Mouse (Mus musculus): ENCODE data around the gene Bfsp2.
"Not testable (repeated sequence)": the region's sequence is repeated elsewhere in the genome, so short reads cannot be mapped to it uniquely, and the experiment has no call there.

The Bfsp2 gene

GRCm38 (mm10) chr9:103430431-103431220 lies 49.6 kb downstream of the Bfsp2 start:
- DNase-seq (ENCODE audit: low spot score in 2 of 2), result no peak

GRCm38 (mm10) chr9:103426425-103426824 lies 53.8 kb downstream of the Bfsp2 start:
- DNase-seq (ENCODE audit: low spot score in 2 of 2), result no peak

DNA sequence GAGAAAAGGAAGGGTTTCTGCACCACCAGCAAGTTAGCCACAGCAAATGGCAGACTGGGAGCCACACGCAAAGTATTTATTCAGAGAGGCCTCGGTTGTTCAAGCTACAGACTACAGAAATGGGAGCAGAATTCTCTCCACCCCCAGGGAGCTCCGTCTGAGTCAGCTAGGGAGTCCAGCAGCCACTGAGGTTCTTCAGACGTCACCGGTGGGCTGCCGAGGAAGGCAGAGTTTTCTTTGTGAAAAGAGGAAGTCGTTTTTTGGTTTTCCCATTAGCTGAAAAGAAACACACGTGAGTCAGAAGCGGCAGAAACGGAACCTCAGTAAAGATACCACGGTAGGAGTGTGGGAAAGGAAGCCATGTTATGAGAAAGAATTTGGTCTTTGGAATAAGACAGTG lies 55.4 kb downstream of the Bfsp2 start:
- no peak for DNase-seq (ENCODE audit: low spot score in 2 of 2)

GRCm38 (mm10) chr9:103423951-103424350 lies 56.3 kb downstream of the Bfsp2 start:
- DNase-seq (ENCODE audit: low spot score in 2 of 2), result no peak

DNA sequence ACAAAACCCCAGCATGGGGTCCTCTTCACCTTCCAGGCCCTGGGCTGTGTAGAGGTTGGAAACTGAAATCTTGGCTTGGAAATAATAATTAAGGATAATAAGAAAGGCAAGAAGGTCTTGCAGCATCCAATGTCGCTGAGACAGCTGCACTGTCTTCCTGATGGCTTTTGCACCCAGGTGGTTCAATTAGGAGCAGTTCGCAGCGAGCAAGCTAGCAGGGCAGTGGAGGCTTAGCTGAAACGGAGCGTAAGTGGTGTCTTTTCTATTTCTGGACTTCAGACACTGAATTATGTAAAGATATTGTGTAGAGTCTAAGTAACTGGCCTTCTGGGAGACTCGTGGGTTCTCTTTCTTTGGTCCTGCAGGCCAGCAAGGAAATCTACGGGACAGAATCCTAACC lies 56.8 kb downstream of the Bfsp2 start:
- no peak for DNase-seq (ENCODE audit: low spot score in 2 of 2)

DNA sequence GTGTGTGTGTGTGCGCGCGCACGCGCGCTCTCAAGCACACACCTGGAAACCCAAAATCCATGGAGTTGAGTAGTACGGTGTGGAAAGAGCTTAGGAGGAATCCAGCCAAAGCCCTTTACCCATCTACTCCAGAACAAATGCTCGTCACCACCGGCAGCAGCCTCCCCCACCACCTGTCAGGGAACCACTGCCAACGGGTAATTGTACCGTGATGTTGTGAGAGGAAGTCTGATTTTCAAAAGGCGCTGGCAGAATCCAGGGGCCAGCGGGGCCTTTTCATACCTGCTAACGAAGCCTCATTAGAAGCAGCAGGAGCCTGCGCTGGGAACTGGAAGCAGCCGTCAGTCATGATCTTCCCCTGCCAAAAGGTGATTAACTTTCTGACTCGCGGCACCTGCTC lies 57.4 kb downstream of the Bfsp2 start:
- peak in 1 of 2 experiments; percentile 24 for DNase-seq (ENCODE audit: low spot score in 2 of 2)

DNA sequence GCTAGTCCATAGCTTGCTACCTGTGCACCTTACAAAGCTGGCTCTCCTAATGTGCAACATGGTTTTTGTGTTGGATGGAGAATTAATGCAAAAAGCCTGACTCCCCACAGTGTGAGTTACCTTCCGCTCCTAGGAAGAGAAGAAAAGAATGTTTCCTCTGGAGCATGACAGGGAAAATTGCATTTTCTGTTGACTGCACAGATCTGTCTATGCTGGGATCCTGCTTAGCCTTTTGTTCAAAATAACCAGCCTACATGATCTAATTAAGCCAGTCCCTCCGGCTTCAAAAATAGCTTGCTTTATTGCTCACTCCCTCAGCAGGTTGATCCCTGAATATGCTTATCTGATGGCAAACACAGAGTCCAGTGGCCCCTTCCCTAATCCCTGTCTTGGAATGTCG lies 59.4 kb downstream of the Bfsp2 start:
- DNase-seq (ENCODE audit: low spot score in 2 of 2), result no peak

GRCm38 (mm10) chr9:103418786-103419185 lies 61.4 kb downstream of the Bfsp2 start:
- no peak for DNase-seq (ENCODE audit: low spot score in 2 of 2)

DNA sequence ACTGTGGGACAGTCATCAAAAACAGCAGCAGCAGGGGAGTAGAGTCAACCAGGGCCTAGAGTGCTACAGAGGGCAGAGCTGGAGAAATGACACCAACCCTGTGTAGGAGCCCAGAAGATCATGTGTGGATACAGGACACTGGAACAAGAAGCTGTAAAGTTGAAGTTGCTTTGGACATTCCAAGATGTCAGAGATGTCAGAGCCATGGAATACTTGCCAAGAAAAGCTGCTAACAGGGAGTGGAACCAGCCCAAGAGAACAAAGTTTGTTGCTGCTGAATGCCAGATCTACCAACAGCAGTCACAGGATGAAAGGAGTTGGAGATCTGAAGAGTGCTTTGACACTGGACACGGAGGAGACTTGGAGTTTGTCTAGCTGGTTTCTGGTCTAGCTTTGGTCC lies 62.0 kb downstream of the Bfsp2 start:
- not testable (repeated sequence) for DNase-seq (ENCODE audit: low spot score in 2 of 2)

DNA sequence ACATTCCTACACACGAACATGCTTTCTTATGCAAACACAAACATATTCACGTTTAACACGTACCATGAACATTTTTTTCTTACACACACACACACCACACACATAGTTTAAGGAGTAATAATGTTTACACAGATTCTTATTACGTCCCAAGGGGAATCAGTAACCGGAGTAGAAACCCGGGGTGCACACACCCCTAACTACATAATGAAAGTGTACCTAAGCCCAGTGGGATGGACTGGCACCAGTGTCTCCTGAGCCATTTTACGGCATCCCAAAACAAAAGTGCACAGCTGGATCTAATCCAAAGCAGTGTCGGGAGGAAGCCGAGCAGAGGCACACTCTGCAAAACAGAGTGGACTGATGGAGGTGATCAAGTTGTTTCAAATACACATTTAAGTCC lies 66.8 kb downstream of the Bfsp2 start:
- no peak for DNase-seq (ENCODE audit: low spot score in 2 of 2)

DNA sequence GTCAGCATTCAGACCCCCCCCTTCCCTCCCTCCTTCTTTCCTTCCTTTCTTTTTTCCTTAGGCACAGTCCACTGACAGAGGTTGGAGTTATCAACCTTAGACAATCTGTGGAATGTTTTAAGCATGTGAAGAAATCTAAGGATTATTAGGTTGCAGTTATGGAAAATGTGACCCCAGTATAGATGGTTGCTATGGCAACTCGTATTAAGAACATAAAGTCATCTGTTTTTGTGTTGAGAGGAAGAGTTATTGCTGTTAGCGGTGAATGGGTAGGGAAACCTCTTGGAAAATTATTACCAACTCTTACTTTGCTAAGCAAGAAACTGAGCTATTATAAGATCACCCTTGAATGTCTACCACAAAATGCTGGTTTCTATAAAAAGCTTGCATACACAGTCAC lies 71.1 kb downstream of the Bfsp2 start:
- DNase-seq (ENCODE audit: low spot score in 2 of 2), result no peak

GRCm38 (mm10) chr9:103408136-103408777 lies 72.0 kb downstream of the Bfsp2 start:
- DNase-seq (ENCODE audit: low spot score in 2 of 2), result no peak

- DNase-seq (ENCODE audit: low spot score in 2 of 2), result no peak
Observed at GRCm38 (mm10) chr9:103403331-103403973, 76.8 kb downstream of the Bfsp2 start.

DNA sequence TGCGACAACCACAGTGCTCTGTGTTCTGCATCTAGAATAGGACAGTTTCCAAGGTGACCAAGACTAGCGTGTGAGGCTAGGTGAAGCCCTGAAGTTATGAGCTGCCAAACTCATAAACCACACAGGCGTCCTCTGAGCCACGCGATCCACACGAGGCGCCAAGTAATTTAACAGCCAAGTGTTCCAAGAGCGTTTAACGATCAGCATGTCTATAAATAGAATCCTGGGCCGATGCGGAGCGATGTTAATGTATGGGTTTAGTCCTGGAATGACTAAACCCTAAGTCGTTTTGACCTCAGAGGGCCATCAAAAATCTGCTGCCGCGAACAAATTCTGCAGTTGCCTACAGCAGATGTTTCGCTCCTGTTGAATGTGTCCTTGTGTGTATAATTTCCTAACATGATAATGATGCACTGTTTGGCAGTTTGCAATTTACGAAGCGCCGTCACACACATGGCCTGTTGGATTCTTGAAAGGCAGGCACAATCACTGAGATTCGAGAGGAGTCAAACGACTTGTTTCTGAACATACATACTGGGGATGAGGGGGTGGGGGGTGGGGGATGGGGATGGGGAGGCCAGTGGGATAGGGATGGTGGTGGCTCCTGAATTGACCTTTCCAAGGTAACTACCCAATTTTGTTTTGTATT lies 81.6 kb downstream of the Bfsp2 start:
- DNase-seq (ENCODE audit: low spot score in 2 of 2), result peak in 1 of 2 experiments; percentile 12

DNA sequence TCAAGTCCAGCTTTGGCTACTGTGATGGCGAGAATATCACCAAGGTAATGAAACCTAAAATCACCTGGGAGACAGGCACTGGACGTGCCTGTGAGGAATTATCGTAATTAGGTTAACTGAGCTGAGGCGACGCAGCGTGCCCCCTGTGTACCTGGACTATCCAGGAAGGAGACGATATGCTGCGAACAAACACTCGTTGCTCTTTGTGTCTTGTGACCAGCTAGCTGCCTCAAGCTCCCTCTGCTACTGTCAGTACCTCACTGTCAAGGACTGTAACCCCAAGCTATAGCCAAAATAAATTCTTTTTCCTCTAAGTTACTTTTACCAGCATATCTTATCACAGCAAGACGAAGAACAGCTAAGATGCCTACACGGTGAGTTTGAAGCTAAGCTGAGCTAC lies 87.0 kb downstream of the Bfsp2 start:
- no peak for DNase-seq (ENCODE audit: low spot score in 2 of 2)

- DNase-seq (ENCODE audit: low spot score in 2 of 2), result no peak
Observed at GRCm38 (mm10) chr9:103391796-103392372, 88.3 kb downstream of the Bfsp2 start.

DNA sequence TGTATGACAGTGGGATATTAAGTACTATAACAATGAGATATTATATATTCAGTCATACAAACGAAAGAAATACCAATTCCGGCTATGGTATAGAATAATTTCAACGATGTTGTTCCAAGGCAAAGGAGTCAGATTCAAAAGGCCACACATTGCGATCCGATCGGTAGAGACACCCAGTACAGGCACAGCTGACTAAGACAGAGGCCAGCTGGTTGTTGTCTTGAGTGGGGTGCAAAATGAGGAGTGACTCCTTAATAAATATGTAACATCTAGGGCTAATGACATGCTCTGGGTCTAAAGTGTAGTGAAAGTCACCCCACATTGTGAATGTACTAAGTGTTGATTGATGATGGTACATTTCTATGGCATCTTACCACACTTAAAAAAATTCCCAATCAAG lies 91.0 kb downstream of the Bfsp2 start:
- no peak for DNase-seq (ENCODE audit: low spot score in 2 of 2)

DNA sequence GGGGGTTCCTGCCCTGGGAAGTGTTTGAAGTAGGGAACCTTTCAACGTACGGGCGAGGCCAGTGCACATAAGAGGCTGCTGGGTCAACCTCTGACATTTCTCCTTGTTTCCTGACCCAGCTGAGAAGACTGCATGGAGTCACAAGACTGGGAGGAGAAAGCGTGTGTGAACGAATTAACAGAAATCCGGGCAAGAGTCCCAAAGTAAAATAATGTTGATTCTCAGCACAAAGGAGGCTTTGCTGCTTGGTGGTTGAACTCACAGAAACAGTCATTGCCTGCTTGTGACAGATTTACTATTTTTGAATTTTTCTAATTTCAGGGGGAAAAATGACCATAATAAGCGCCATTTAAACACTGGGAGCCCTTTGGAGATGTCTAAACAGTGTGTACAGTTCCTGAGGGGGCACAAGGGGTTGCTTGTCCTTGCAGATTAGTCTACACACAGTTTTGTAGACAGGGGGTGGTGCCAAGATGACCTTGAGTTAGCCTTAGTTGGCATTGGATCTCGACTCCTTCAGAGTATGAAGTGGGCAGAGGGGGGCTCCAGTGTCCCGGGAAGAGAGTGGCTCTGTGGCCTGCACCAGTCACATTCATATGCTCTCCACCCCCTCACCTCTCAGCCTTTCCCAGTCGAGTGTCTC lies 93.1 kb downstream of the Bfsp2 start:
- no peak for DNase-seq (ENCODE audit: low spot score in 2 of 2)

GRCm38 (mm10) chr9:103386573-103386972 lies 93.6 kb downstream of the Bfsp2 start:
- DNase-seq (ENCODE audit: low spot score in 2 of 2), result no peak

GRCm38 (mm10) chr9:103385600-103385999 lies 94.6 kb downstream of the Bfsp2 start:
- DNase-seq (ENCODE audit: low spot score in 2 of 2), result no peak

DNA sequence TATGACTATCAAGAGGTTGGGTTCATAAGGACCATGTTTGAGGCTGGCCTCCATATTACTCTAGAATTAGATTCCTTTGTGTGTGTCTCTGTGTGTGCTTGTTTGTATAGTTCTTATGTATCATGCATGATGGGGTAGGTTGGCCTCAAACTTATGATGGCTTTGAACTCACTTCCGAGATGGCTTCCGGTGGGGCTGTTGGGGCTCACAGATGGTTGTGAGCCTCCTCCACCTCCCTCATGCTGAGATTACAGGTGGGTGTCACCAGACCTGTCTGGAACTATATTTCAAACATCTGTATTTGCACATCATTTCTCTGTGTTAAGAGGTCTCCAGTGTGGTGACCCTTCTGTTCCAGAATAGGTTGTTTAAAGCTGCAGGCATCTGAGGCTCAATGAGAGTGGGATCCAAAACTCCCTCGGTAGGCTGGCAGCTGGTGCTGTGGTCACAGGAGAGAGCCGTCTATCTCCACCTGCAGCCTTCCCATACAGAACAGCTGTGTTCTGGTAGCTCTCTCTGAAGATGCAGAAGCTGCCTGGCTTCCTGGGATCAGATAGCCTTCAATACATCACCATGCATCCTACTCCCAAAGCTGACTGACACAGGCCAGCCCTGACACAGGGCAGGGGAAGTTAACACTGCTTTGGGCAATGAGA lies 96.0 kb downstream of the Bfsp2 start:
- DNase-seq (ENCODE audit: low spot score in 2 of 2), result no peak
